Mouse (Mus musculus) G1E-ER4 (cell line): ENCODE results near the gene 6820408C15Rik. TPM values are rescaled to one million over a fixed set of nuclear protein-coding genes. Genes with fewer than 3 reads are reported as not detected.

Source experiments
- GATA1 ChIP-seq: IDR thresholded peaks from one replicate; pipeline ENCODE4 v1.8.0; 2012; ENCODE audit warnings: low read length, inconsistent platforms
- polyA plus RNA-seq: library from polyadenylated mRNA; stranded (reverse); fragments of >175 nt; gene quantifications from 2 replicates; pipeline ENCODE4 v1.2.3, GENCODE M21; 2012

6820408C15Rik gene
- polyA plus RNA-seq, 1 experiment, result 0.08 TPM

DNA sequence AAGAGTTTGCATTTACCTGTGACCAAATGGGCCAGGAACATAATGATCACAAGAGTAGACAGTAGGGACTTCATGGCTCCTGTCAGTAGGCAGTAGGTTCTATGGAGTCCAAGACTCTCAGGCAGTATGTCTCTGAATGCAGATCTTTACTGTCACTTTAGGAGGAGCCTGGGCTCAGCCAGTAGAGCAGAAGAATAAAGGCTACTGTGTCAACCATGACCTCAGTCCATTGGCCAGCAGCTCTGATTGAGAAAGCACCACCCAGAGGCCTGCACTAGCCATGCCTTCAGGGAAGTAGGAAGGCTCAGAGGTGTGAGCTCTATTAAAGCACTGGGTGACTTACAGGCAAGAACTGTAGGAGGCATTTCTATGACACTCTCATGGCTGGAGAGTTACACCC lies 74.7 kb downstream of the 6820408C15Rik start, which contains the start of gene Defb22:
TSS of gene Defb22 (minus strand) at position 101 of the 400 bp plus-strand sequence.
- TF ChIP-seq GATA1, result no peak

DNA sequence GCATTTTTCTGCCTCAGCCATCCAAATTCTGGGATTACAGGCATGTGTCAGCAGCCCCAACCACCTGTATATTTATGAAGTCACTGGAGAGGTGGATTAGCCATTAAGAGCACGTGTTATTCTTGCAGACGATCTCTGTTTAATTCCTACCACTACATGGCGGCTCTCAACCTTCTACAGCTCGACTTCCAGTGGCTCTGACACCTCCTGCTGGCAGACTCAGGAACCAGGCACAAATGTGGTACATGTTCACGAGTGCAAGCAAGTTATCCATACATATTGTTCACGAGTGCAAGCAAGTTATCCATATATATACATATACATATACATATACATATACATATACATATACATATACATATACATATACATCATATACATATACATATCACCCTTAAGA lies 77.8 kb downstream of the 6820408C15Rik start:
- no peak for TF ChIP-seq GATA1

Other genes starting within 250 kb of the 6820408C15Rik start
- 14.0 and 14.9 TPM in 2 replicates for gene Csnk2a1, start 188.7 kb upstream of the 6820408C15Rik start, polyA plus RNA-seq
- 15.5 and 17.7 TPM in 2 replicates for gene Tbc1d20, start 121.8 kb upstream of the 6820408C15Rik start, polyA plus RNA-seq
- 246 and 263 TPM in 2 replicates for gene Rbck1, start 82.9 kb upstream of the 6820408C15Rik start, polyA plus RNA-seq
- 31.8 and 47.3 TPM in 2 replicates for gene Trib3, start 71.6 kb upstream of the 6820408C15Rik start, polyA plus RNA-seq
- gene Nrsn2, start 38.9 kb upstream of the 6820408C15Rik start, polyA plus RNA-seq, result not detected in 2 replicates
- 55.7 and 57.5 TPM in 2 replicates for gene Sox12, start 17.5 kb upstream of the 6820408C15Rik start, polyA plus RNA-seq
- 23.4 and 24.1 TPM in 2 replicates for gene Zcchc3, start 560 bp upstream of the 6820408C15Rik start, polyA plus RNA-seq
- not detected in 2 replicates for gene Defb23, start 49.0 kb downstream of the 6820408C15Rik start, polyA plus RNA-seq
- not detected in 2 replicates for gene Defb20, start 61.5 kb downstream of the 6820408C15Rik start, polyA plus RNA-seq
- gene Defb22, start 74.6 kb downstream of the 6820408C15Rik start, polyA plus RNA-seq, result not detected in 2 replicates
- gene Defb26, start 96.1 kb downstream of the 6820408C15Rik start, polyA plus RNA-seq, result not detected in 2 replicates
- not detected in 2 replicates for gene Defb28, start 102.7 kb downstream of the 6820408C15Rik start, polyA plus RNA-seq
- not detected in 2 replicates for gene Defb29, start 124.5 kb downstream of the 6820408C15Rik start, polyA plus RNA-seq
- not detected in 2 replicates for gene Gm17416, start 153.8 kb downstream of the 6820408C15Rik start, polyA plus RNA-seq
- gene Defb21, start 157.2 kb downstream of the 6820408C15Rik start, polyA plus RNA-seq, result not detected in 2 replicates
- not detected in 2 replicates for gene Defb19, start 164.7 kb downstream of the 6820408C15Rik start, polyA plus RNA-seq
- gene Defb45, start 183.8 kb downstream of the 6820408C15Rik start, polyA plus RNA-seq, result not detected in 2 replicates
- gene Defb36, start 188.7 kb downstream of the 6820408C15Rik start, polyA plus RNA-seq, result not detected in 2 replicates
- gene Defb25, start 207.5 kb downstream of the 6820408C15Rik start, polyA plus RNA-seq, result not detected in 2 replicates
- gene Rem1, start 211.4 kb downstream of the 6820408C15Rik start, polyA plus RNA-seq, result not detected in 2 replicates